Mouse (Mus musculus) liver, embryonic 15.5 days (tissue): ENCODE data around the gene Camta1. TPM values are rescaled to one million over a fixed set of nuclear protein-coding genes. Genes with fewer than 3 reads are reported as not detected.

Source experiments
- ATAC-seq: fragments of 200-750 bp; cut with Nextera tagmentation; 2 replicates; pipeline ENCODE4 v1.8.0; 2017; ENCODE audit warnings: moderate number of reproducible peaks, mild to moderate bottlenecking, moderate library complexity; ENCODE audit not compliant: insufficient read depth
- H3K27ac ChIP-seq: fragments of 300-500 bp; sonication (generic); replicated peaks from 2 replicates; pipeline ENCODE4 v1.5.1; 2015; ENCODE audit warnings: mild to moderate bottlenecking, inconsistent platforms
- H3K27me3 ChIP-seq: fragments of 300-500 bp; sonication (generic); 2 replicates; pipeline ENCODE4 v1.6.1; 2015; ENCODE audit warnings: mild to moderate bottlenecking, inconsistent platforms
- H3K36me3 ChIP-seq: fragments of 300-500 bp; sonication (generic); replicated peaks from 2 replicates; pipeline ENCODE4 v1.6.1; 2015; ENCODE audit warnings: moderate library complexity, mild to moderate bottlenecking, inconsistent platforms
- H3K4me1 ChIP-seq: fragments of 300-500 bp; sonication (generic); replicated peaks from 2 replicates; pipeline ENCODE4 v1.6.1; 2015; ENCODE audit warnings: inconsistent platforms
- H3K4me2 ChIP-seq: fragments of 300-500 bp; sonication (generic); 2 replicates; pipeline ENCODE4 v1.6.1; 2015; ENCODE audit warnings: moderate library complexity, mild to moderate bottlenecking, inconsistent platforms
- H3K4me3 ChIP-seq: fragments of 300-500 bp; sonication (generic); replicated peaks from 2 replicates; pipeline ENCODE4 v1.5.1; 2015; ENCODE audit warnings: mild to moderate bottlenecking, inconsistent platforms
- H3K9ac ChIP-seq: fragments of 300-500 bp; sonication (generic); 2 replicates; pipeline ENCODE4 v1.6.1; 2015; ENCODE audit warnings: moderate library complexity, mild to moderate bottlenecking, inconsistent platforms
- H3K9me3 ChIP-seq: fragments of 300-500 bp; sonication (generic); replicated peaks from 2 replicates; pipeline ENCODE4 v1.6.1; 2016; ENCODE audit warnings: inconsistent platforms
- WGBS: fragments of 180-500 bp; shearing (Covaris S2); methylation state at CpG from one replicate; pipeline ENCODE4 v1.1.7; 2015; ENCODE audit warnings: mixed read lengths; ENCODE audit not compliant: insufficient replicate concordance; 5-methylcytosine and 5-hydroxymethylcytosine counted together
- polyA plus RNA-seq: library from polyadenylated mRNA; unstranded; fragments of >200 nt; fragmentation: Nextera tagmentation; extraction: Ambion mirVana; gene quantifications from 2 replicates; pipeline ENCODE4 v1.2.1, GENCODE M21; 2015

Gene Camta1
- polyA plus RNA-seq, 1 experiment from 2014 or later = 31.1 TPM

DNA sequence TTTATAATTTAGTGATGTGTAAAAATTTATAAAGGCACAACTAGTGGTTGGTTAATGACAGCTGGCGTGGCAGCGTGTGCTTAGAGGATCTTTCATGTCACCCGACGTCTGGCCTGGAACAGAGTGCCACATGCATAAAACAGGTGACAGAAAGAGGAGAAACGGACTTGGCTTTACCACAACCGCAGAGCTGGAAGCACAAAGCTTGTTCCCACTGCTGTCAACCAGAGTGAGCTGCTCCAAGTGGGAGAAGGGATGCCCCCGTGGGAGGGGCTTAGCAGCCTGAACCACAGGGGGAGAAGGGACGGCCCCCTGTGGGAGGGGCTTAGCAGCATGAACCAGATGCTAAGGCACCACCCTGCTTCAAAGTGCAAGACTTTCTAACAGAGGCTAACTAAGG lies 452.9 kb downstream of the Camta1 start:
- WGBS = 44% methylated on average over 8 of the region's 8 CpGs
- Histone ChIP-seq H3K4me2 (no peak overlapping the region), H3K4me3 (no peak overlapping the region), H3K27ac (no peak overlapping the region), H3K27me3 (no peaks in the 10 kb centered on the region), H3K4me1 (no peaks in the 10 kb centered on the region), H3K9me3 (no peaks in the 10 kb centered on the region), H3K36me3 (no peaks in the 10 kb centered on the region), H3K9ac (no peak overlapping the region)
- no peak for ATAC-seq

GRCm38 (mm10) chr4:151408246-151408645 lies 453.4 kb downstream of the Camta1 start:
- WGBS = 58% methylated on average over 4 of the region's 4 CpGs
- ATAC-seq = no peak
- Histone ChIP-seq H3K4me1 (no peaks in the 10 kb centered on the region), H3K27ac (no peak overlapping the region), H3K36me3 (no peaks in the 10 kb centered on the region), H3K27me3 (no peaks in the 10 kb centered on the region), H3K9ac (no peak overlapping the region), H3K4me2 (no peak overlapping the region), H3K9me3 (no peaks in the 10 kb centered on the region), H3K4me3 (no peak overlapping the region)

DNA sequence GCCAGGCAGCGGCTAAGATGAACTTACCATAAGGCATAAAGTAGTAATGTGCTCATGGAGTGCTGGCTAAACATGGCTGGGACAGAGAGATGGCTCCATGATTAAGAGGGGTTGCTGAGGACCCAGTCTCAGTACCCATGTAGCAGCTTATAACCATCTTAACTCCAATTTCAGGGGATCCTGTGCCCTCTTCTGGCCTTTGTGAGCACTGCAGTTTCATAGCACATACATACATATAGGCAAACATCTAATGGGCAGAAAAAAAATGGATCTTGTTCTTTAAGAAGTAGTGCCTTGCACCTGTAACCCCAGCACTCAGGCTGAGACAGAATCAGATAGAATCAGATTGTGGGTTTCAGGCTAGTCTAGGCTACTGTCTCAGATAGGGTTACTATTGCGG lies 454.5 kb downstream of the Camta1 start:
- Histone ChIP-seq H3K36me3 (no peaks in the 10 kb centered on the region), H3K4me3 (no peak overlapping the region), H3K4me2 (no peak overlapping the region), H3K4me1 (no peaks in the 10 kb centered on the region), H3K9me3 (no peaks in the 10 kb centered on the region), H3K27me3 (no peaks in the 10 kb centered on the region), H3K27ac (no peak overlapping the region), H3K9ac (no peak overlapping the region)
- WGBS = 75% methylated on average over 2 of the region's 2 CpGs
- no peak for ATAC-seq

DNA sequence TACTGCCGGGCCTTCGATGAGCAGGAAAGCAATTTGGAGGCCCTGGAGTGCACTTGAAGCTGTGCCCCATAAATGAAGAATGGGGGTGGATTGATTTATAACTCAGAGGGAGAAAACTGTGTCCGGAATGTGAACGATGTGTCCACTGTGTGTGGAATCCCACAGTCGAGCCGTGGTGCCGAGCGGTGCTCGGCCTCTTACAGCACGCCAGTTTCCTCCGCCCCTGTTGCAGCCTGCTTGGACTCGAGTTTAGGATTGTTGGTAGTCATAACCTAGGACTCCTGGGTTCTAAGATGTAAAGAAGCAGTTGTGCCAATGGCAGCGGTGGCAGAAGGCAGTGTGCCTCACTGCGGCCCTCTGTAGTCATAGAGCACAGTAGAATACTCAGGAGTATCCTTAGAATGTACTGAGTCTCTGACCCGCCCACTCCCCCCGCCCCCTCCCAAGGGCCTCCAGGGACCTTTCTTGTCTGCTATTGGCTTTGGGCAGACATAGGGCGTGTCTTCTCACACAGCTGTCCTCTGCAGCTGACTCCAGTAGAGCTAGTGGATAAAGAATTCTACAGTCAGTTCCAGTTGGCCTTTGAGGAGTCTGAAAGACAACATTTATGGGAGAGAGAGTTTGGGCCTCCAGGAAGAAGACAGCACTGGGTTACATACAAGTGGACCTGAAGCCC lies 457.0 kb downstream of the Camta1 start:
- H3K4me2 ChIP-seq = no peak overlapping the region
- H3K9ac ChIP-seq = no peak overlapping the region
- 65% methylated on average over 17 of the region's 17 CpGs for WGBS
- H3K4me1 ChIP-seq = no peaks in the 10 kb centered on the region
- no peak overlapping the region for H3K27ac ChIP-seq
- H3K9me3 ChIP-seq = no peaks in the 10 kb centered on the region
- H3K27me3 ChIP-seq = no peaks in the 10 kb centered on the region
- no peak overlapping the region for H3K4me3 ChIP-seq
- no peaks in the 10 kb centered on the region for H3K36me3 ChIP-seq
- no peak for ATAC-seq

DNA sequence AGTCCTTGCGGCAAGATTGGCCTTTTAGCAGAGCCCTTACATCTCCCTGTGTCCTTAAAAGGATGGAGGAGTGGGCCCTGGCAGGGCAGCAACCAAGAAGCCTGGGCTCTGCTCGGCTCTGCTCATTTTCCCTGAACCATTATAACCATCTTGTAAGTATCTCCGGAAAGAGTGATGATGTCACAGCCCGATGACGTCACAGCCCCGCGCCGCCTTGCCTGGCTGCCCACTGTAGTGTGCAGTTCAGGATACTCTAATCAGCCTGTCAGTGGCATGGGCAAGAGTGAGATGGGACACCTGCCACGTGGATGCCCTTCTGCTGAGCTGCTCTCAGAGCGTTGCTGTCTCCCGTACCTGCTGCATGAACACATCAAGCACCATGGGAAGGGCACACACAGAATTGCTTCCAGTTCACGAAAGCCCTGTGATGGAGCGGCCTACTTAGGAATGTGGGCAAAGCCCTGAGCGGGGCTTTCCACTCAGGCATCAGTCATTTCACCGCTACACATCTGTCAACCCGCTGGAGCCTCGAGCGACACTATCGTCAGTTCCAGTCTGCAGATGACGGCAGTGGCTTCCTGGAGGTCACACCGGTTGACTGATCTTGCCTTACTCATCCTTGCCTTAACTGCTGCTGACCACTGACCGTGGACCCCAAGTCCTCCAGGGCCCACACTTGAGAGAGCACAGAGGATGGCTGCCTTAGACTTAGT lies 459.8 kb downstream of the Camta1 start:
- 74% methylated on average over 22 of the region's 22 CpGs for WGBS
- no peaks in the 10 kb centered on the region for H3K4me1 ChIP-seq
- H3K9me3 ChIP-seq = no peaks in the 10 kb centered on the region
- H3K36me3 ChIP-seq = no peaks in the 10 kb centered on the region
- H3K4me3 ChIP-seq = no peak overlapping the region
- no peak overlapping the region for H3K4me2 ChIP-seq
- no peak overlapping the region for H3K27ac ChIP-seq
- no peak overlapping the region for H3K9ac ChIP-seq
- no peak for ATAC-seq
- H3K27me3 ChIP-seq = no peaks in the 10 kb centered on the region

- no peak overlapping the region for H3K4me2 ChIP-seq
- H3K9me3 ChIP-seq = no peaks in the 10 kb centered on the region
- no peak overlapping the region for H3K27ac ChIP-seq
- H3K27me3 ChIP-seq = no peaks in the 10 kb centered on the region
- H3K4me3 ChIP-seq = no peak overlapping the region
- H3K36me3 ChIP-seq = no peaks in the 10 kb centered on the region
- no peaks in the 10 kb centered on the region for H3K4me1 ChIP-seq
- 73% methylated on average over 7 of the region's 7 CpGs for WGBS
- no peak overlapping the region for H3K9ac ChIP-seq
- ATAC-seq = no peak
Observed at GRCm38 (mm10) chr4:151396536-151396935, 465.1 kb downstream of the Camta1 start.

DNA sequence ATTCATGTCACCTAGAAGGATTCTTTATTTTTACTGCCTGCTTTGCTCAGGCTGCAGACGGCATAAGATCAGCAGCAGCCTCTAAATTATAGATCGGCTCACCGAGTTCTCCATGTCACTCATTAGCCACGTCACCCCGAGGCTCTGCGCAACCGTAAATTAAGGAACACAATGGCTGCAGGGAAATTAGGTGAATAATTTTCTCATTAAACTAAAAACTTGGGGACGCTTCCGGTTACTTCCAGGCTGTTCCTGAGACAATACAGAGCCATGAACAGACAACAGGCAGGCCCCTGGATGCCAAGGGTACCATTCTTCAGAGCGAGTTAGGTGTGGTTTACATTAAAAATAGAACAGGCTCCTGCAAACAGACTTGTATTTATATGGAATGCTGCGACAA lies 472.3 kb downstream of the Camta1 start:
- Histone ChIP-seq H3K27me3 (peaks cover 6% of the 10 kb centered on the region; the same call in 1 of the 2 replicates), H3K9ac (no peak overlapping the region), H3K27ac (no peak overlapping the region), H3K4me2 (no peak overlapping the region), H3K4me3 (no peak overlapping the region), H3K9me3 (no peaks in the 10 kb centered on the region), H3K4me1 (no peaks in the 10 kb centered on the region), H3K36me3 (no peaks in the 10 kb centered on the region)
- no peak for ATAC-seq
- WGBS = 72% methylated on average over 11 of the region's 11 CpGs

DNA sequence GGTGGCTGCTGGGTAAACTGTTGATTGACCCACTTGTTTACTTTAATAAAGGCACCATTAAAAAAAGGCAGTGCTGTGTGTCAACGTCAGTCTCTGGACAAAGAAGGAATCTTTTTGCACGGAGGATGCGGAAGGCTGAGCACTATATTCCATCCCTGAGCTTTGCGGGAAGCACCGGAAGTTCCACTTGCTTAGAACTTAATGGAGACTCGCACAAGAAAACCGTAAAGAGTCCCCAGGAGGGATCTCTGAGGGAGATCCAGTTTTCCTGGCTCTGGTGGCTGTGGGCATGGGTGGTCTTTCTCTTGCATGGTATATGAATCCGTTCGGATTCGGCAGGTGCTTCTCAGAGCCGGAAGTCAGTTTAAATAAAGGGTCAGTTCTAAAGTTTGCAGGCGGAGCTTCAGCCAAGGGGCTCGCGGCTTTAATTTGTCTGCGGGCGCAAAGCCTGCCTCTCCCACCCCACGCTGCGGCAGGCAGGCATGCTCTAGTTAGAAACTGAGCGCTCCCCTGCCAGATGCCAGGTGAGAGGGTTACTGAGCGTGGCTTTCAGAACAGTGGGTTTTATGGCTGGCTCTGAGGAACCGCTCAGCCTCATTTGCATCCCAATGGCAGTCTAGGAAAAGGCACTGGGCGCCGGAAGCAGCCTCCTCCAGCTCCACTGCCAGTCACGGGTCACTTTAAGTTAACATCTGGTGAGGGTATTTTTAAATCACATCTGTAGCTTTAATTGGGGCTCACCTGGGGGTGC lies 474.8 kb downstream of the Camta1 start:
- ATAC-seq = no peak
- Histone ChIP-seq H3K36me3 (no peaks in the 10 kb centered on the region), H3K4me1 (no peaks in the 10 kb centered on the region), H3K27me3 (peaks cover 6% of the 10 kb centered on the region; the same call in 1 of the 2 replicates), H3K9ac (peak overlapping the region; percentile 15; the same call in 1 of the 2 replicates), H3K4me2 (peak overlapping the region; percentile 54), H3K9me3 (no peaks in the 10 kb centered on the region), H3K27ac (no peak overlapping the region), H3K4me3 (peak overlapping the region; percentile 37)
- 3% methylated on average over 24 of the region's 24 CpGs for WGBS

DNA sequence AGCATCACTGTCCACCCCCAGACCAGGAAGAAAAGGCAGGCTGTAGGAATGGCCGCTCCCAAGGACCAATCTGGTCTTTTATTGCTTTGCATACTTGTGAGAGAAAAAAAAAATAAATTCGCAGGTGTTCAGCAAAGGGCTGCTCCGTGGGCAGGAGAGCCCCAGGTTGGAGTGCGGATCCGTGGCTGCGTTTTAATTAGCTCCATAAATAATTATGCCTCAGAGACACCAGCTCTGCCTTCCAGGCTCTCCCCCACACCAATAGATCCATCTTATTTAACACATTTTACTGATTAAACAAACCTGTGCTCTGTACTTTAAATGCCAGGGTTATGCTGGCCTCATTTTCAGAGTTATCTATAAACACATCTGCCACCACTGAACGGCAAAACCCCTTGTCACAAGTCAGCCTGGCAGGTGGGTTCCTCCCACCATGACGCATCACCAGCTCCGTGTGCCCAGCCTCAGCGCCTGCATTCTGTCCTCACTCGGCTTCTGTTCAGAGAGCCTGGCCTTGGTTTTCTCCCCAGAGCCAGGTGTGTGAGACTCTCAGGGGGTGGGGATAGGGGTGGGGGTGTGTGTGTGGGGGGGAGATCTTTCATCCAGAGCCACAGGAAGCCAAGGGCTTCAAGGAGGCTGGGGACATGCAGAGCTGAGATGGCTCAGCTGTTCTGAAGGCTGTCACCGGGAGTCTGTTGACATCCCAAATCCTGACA lies 475.5 kb downstream of the Camta1 start:
- Histone ChIP-seq H3K9me3 (no peaks in the 10 kb centered on the region), H3K27me3 (peaks cover 6% of the 10 kb centered on the region; the same call in 1 of the 2 replicates), H3K4me1 (no peaks in the 10 kb centered on the region), H3K9ac (no peak overlapping the region), H3K36me3 (no peaks in the 10 kb centered on the region), H3K4me2 (peak overlapping the region; percentile 54), H3K27ac (no peak overlapping the region), H3K4me3 (no peak overlapping the region)
- WGBS = 11% methylated on average over 12 of the region's 12 CpGs
- no peak for ATAC-seq

GRCm38 (mm10) chr4:151377731-151378130 lies 483.9 kb downstream of the Camta1 start:
- Histone ChIP-seq H3K4me2 (no peak overlapping the region), H3K9me3 (no peaks in the 10 kb centered on the region), H3K36me3 (no peaks in the 10 kb centered on the region), H3K9ac (no peak overlapping the region), H3K27ac (no peak overlapping the region), H3K4me3 (no peak overlapping the region), H3K4me1 (no peaks in the 10 kb centered on the region), H3K27me3 (no peaks in the 10 kb centered on the region)
- 50% methylated on average over 1 of the region's 1 CpGs for WGBS
- ATAC-seq = no peak

GRCm38 (mm10) chr4:151376234-151376633 lies 485.4 kb downstream of the Camta1 start:
- H3K4me2 ChIP-seq = no peak overlapping the region
- no peak for ATAC-seq
- H3K27me3 ChIP-seq = no peaks in the 10 kb centered on the region
- no peaks in the 10 kb centered on the region for H3K9me3 ChIP-seq
- no peak overlapping the region for H3K27ac ChIP-seq
- WGBS = 72% methylated on average over 26 of the region's 26 CpGs
- H3K36me3 ChIP-seq = no peaks in the 10 kb centered on the region
- H3K9ac ChIP-seq = no peak overlapping the region
- H3K4me1 ChIP-seq = no peaks in the 10 kb centered on the region
- no peak overlapping the region for H3K4me3 ChIP-seq
